Mouse (Mus musculus) mouse trophoblast stem cell (cell line): ENCODE results near the gene Tnnc2.

Source experiments
- in situ Hi-C, 2 experiments: fragments of 300-500 bp; cut with MseI, MboI; formaldehyde crosslinking; loops; 2 replicates in 1 of 2; 3 replicates in 1 of 2; pipeline ENCODE4 v1.15.1; 2025

Tnnc2 gene

GRCm38 (mm10) chr2:164795868-164796267, 16.1 kb upstream of the Tnnc2 start:
- in situ Hi-C loops, result no loop called here

- in situ Hi-C loops, result no loop called here
Observed at GRCm38 (mm10) chr2:164794293-164794692, 14.5 kb upstream of the Tnnc2 start.

GRCm38 (mm10) chr2:164793772-164794171, 14.0 kb upstream of the Tnnc2 start:
- in situ Hi-C loops, result no loop called here

DNA sequence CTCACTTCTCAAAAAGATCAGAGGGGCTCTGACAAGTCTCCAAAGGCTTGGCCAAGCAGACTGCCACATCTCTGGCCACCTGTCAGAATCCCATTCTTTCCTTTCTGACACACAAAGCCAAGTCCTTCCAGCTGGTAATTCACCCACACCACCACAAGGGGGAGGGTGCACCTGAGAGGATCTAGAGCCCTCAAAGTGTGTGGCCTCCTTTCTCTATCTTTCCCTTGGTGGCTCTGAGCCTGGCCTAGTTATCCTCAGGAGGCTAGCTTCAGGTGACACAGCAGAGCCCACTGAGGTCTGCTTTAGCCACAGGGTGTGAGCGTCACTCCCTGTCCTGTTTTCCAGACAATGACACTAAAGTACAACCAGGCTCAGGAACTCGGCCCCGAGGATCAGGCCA, 13.5 kb upstream of the Tnnc2 start:
- in situ Hi-C loops, result no loop called here

DNA sequence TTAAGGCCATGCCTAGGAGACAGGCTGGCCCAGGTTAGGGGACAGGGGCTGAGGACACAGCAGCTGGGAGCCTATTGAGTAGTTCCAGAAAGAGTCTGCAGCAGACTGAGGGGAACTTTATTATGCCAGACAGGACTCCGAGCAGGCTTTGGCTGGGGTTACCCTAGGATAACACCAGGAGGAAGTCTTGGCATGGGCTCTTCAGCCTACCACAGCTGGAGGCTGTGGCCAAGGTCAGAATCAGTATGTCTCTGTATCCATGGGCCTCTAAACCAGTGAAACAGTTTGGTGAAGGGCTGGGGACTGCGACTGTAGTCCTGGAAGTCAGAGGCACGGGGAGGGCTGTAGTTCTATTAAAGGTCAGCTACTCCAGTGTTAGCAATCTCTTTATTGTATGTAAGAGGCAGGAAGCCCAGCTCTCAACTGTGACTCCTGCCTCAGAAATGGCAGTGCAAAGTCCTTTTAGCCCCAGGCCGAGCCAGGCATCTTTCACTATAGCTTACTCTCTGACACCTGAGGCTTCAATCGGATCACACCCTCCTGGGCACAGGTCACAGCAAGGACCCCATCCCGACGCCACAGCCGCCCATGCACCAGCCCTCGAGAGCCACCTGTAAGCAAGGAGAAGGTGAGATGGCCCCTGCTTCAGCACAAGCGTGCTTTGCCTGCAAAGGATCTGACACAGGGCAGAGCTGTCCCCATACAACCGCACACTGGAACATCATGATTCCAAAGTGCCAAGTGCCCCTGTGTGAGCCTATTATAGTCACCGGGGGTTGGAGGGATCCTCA, 12.8 kb upstream of the Tnnc2 start:
- in situ Hi-C loops, result no loop called here

DNA sequence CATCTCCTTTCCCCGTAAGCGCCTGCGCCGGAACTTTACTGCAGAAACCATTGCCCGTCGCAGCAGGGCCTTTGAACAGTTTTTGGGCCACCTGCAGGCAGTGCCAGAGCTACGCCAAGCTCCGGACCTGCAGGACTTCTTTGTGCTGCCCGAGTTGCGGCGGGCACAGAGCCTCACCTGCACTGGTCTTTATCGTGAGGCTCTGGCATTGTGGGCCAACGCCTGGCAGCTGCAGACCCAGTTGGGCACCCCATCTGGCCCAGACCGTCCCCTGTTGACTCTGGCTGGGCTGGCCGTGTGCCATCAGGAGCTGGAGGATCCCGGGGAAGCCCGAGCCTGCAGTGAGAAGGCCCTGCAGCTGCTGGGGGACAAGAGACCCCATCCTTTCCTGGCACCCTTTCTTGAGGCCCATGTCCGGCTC, 12.1 kb upstream of the Tnnc2 start:
- in situ Hi-C loops, result no loop called here

DNA sequence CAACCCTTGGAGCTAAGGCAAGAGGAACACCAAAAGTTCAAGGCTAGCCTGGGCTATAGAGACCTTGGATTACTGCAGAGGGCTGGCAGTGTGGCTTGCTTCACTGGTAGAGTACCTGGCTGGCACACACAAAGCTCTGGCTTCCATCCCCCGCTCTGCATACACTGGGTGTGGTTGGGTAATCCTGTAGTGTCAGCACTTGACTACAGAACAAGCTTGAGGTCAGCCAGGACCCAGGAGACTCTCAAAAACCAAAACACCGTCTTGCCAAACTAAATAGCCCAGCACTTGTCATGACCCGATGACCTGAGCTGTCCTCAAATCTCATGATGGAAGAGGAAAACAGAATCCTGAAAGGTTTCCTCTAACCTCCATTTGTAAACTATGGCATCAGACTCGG, 10.7 kb upstream of the Tnnc2 start:
- in situ Hi-C loops, result no loop called here

GRCm38 (mm10) chr2:164788411-164788810, 8.6 kb upstream of the Tnnc2 start:
- in situ Hi-C loops, result no loop called here

GRCm38 (mm10) chr2:164787779-164788178, 8.0 kb upstream of the Tnnc2 start:
- in situ Hi-C loops, result no loop called here

DNA sequence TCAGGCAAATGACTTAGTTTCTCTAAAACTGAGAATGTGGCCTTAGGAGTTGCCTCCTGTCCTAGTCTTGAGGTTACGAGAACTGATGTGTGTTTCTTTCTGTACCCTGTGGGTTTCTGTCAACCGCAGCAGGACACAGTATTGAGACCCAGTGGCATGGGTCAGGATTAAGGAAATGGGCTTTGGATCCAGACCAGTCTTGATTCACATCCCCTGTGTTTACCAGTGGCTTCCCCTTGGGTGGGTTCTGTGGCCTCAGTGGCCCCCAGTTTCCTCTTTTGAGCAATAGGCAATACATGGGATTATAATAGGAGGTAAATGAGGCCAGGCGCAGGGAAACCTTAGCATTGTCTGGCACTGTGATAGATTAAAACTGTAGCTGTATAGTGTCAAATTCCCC, 7.3 kb upstream of the Tnnc2 start:
- in situ Hi-C loops, result no loop called here

GRCm38 (mm10) chr2:164786388-164786885, 6.7 kb upstream of the Tnnc2 start:
- in situ Hi-C loops, result no loop called here

- in situ Hi-C loops, result no loop called here
Observed at GRCm38 (mm10) chr2:164785481-164786387, 6.0 kb upstream of the Tnnc2 start, which contains the start of gene Snx21. Gene Snx21, plus strand, starts transcription at chr2:164785823.

DNA sequence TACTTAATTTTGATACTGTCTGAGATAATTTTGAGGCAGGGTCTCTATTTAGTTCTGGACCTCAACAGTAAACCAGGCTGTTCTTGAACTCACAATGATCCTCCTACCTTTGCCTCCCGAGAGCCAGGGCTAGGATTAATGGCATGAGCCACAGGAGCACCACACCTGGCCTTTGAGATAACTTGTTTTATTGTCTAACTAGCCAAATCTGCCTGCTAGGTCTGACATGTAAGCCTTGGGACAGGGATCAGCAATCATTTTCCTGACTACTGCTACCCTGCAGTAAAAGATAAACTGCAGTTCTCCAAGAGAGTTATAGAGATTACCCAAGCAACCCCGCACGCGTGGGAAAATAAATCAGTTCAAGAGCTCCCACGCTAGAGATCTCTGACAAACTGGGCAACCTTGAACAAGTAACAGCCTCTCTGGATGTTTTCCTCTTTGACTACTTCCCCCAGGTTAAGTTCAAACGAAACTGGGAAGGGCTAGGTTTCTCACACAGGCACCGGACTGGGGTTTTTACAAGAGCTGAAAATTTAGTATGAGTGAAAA, 5.2 kb upstream of the Tnnc2 start:
- in situ Hi-C loops, result no loop called here

DNA sequence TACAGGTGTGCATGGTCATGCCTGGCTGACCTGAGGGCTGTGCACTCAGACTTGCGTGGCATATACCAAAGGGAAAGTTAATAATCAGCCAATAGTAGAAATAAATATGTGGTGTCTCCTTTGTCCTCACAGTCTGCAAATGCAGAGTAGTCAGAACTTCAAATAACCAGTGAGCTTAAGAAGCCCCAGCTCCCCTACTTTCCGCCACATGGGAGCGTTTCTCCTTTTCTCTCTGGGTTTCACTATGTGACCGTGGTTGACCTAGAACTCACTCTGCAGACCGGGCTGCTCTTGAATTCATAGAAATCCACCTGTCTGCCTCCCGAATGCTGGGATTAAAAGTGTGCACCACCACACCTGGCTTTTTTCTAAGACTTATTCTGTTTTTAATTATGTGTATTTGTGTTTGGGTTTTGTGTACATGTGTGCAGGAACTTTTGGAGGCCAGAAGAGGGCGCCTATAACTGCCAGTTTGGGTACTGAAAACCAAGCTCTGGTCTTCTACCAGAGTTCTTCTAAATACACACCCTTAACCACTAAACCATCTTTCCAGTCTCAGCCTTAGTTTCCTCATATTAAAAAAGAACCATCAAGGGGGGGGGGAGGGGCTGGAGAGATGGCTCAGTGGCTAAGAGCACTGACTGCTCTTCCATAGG, 4.3 kb upstream of the Tnnc2 start:
- in situ Hi-C loops, result no loop called here

- in situ Hi-C loops, result no loop called here
Observed at GRCm38 (mm10) chr2:164781876-164782275, 2.1 kb upstream of the Tnnc2 start.

- in situ Hi-C loops, result no loop called here
Observed at GRCm38 (mm10) chr2:164778809-164779208, 958 bp downstream of the Tnnc2 start.

GRCm38 (mm10) chr2:164778015-164778287, 1.8 kb downstream of the Tnnc2 start:
- in situ Hi-C loops, result no loop called here

- in situ Hi-C loops, result no loop called here
Observed at GRCm38 (mm10) chr2:164777246-164778014, 2.3 kb downstream of the Tnnc2 start.

DNA sequence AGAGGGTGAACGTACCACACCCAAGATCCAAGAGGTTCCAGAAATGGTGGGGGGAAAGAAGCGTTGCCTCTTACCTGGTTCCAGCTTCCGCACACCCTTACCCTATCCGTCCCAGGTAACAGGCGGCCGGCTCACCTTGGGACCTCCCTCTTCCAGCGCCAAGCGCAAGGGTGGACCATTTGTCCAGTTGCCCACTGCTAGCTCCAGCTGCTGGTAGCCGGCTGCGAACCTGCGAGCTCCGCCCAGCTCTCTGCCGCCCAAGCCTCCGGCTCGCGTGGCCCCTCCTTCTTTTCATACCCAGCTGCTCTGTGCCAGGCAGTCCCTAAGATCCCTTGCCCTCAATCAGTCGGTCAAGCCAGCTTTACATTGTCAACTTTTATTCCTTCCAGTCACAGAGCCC, 3.0 kb downstream of the Tnnc2 start:
- in situ Hi-C loops, result no loop called here

DNA sequence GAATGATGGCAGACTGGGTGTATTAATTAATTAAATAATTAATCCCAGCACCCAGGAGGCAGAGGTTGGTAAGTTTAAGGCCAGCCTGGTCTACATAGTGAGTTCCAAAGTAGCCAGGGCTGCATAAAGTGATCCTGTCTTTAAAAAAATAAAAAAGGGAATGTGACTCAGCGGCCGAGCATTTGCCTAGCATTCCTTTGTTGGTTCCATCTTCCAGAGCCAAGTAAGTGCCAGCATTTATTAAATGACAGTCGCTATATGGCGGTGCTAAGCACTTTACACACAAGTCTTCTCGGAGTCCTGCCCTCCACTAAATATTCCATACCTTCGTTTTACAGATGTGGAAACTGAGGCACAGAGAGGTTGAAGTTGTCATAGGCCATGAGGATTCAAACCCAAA, 3.6 kb downstream of the Tnnc2 start:
- in situ Hi-C loops, result no loop called here

DNA sequence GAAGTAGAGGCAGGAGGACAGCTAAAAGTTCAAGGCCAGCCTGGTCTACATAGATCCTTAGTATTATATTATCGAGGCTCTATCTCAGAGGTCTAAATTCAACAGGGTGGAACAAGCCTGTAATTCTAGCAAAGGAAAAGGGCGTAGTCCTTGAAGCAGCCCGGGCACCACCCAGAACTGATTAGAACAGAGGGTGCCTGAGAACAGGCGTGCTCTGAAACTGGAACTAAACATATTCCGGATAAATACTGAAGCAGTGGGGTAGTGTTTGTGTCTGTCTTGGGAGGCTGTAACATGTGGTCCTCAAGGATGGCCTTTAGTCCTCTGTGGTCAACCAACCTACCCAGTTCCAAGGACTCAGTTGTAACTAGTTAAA, 5.8 kb downstream of the Tnnc2 start:
- in situ Hi-C loops, result no loop called here
